Mouse (Mus musculus) neutrophil, adult 65 days (primary cell): Measurements from ENCODE around the gene Slc45a1. TPM values are rescaled to one million over a fixed set of nuclear protein-coding genes. Genes with fewer than 3 reads are reported as not detected.

Source experiments
- total RNA-seq: library from RNA; stranded (reverse); gene quantifications from 2 replicates; pipeline ENCODE4 v1.2.4, GENCODE M21; 2023

Gene Slc45a1
- total RNA-seq, result not detected in 2 replicates

DNA sequence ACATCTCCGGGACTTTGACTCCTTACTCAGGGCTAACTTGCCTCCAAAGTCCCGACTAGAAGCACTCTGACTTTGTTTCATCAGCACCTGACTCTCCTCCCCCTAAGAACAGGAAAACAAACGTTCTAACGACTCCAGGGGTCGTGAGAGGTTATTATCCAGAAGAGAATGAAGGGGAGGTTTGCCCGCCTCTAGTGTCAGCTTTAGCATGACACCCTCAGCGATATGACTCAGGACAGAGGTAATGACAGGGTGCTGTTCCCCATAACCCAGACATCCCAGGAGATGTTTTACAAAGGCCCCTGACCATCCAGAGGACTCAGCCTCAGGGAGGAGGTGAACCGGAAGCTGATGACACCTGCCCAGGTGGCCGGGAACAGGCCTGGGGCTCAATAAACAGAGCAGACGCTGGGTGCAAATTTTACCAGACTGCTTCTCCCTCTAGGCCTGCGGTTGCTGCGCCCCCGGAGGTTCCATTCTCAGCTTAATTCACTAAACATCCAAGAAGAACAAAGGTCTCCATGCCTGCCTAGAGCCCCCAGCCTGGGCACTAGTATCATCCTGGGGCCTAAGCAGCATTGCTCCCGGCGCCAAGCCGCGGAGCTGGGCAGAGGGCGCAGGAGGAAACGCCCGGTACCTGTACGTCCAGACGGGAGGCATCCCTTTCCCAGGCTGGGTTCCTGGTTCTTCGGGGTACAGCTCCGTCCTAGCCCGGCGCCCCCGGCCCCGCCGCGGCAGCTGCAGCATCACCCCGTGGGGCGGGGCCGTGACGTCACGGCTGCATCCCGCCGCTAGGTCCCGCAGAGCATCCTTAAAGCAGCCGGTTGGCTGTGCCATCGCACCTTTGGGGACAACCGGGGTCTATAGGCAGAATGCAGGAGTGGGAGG lies at the start of gene Slc45a1:
Gene Slc45a1 (minus strand): TSS at position 785 of the 888 bp plus-strand sequence.

Other genes with a start within 250 kb of the Slc45a1 start
- gene Errfi1, start 201.7 kb upstream of the Slc45a1 start, total RNA-seq, result 7.7 and 7.8 TPM in 2 replicates